Mouse (Mus musculus) left cerebral cortex, adult 2 months (tissue): ENCODE measurements around the gene Dck. TPM values are rescaled to one million over a fixed set of nuclear protein-coding genes. Genes with fewer than 3 reads are reported as not detected.

ENCODE experiments used
- DNase-seq, 2 experiments: peaks; one replicate each; pipeline ENCODE4 v3.0.0; 2021 to 2022; ENCODE audit warnings: low spot score in 2 of 2, mixed read lengths in 1 of 2; ENCODE audit errors: extremely low spot score in 1 of 2
- H3K27ac ChIP-seq: fragments of 200-600 bp; 2 replicates; pipeline ENCODE4 v1.8.1; 2022
- H3K4me3 ChIP-seq: fragments of 200-600 bp; 2 replicates; pipeline ENCODE4 v1.8.1; 2022
- CTCF ChIP-seq: fragments of 200-600 bp; IDR thresholded peaks from 2 replicates; pipeline ENCODE4 v1.8.1; 2022; ENCODE audit warnings: antibody characterized with exemption, mild to moderate bottlenecking, moderate library complexity
- intact Hi-C: fragments of 180-260 bp; cut with DNase I; formaldehyde crosslinking; loops from one replicate; pipeline ENCODE4 v1.15.1; 2025
- total RNA-seq, 2 experiments: library from RNA; stranded (reverse); gene quantifications; 2 replicates each; pipeline ENCODE4 v1.2.3; 2021

Dck gene
- total RNA-seq, 2 experiments from 2014 or later: 13.5 to 16.6 TPM

DNA sequence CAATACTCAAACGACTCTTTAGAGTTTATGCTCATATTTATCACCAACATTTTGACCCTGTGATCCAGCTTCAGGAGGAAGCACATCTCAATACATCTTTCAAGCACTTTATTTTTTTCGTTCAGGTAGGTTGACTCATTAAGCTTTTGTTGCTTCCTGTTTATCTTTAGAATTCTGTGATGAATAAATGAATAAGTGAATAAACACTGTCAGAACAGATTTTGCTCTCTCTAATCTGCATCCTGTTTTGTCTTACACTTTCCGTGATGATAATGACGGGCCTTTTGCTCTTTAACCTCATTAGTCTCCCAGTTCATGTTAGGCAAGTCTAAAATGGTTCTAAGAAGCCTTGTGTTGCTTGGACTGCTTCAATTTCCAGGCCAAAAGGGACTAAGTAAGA, 11.6 kb upstream of the Dck start:
- DNase-seq: no peak
- no peak overlapping the region for H3K4me3 ChIP-seq
- no peak overlapping the region for H3K27ac ChIP-seq
- intact Hi-C loops: no loop called here
- no peak for TF ChIP-seq CTCF

GRCm38 (mm10) chr5:88762611-88763010, 2.2 kb upstream of the Dck start:
- H3K4me3 ChIP-seq: no peak overlapping the region
- DNase-seq: no peak
- no peak; the same call in 1 of the 2 replicates for TF ChIP-seq CTCF
- intact Hi-C loops: loop anchor here (5.0 kb wide), 1 partner anchor 205 kb away; no protein-coding TSS in a partner anchor
- H3K27ac ChIP-seq: no peak overlapping the region

DNA sequence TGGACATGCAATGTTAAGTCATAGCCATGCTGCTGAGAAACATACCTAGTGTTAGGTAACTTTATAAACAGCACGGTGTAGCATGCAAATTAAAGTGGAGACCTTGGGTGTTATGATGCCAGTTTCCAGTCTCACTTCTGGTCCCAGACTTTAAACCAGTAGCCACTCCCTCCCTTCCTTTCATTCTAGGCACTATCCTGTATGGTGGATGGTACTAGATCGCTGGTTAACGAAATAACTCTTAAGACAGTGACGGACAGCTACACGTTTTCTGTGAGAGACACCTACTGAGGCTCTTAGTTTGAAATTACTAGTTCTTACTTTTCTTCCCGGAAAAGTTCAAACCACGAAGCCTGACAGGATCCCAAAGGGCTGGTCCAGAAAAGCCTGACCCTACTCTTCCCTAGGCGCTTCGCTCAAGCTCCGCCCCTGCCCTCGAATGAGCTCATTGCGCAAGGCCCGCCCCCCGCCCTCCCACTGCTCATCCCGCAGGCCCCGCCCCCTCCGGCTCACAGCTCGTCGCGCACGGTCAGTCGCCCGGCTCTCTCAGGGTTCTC, 288 bp upstream of the Dck start:
- TF ChIP-seq CTCF: no peak
- intact Hi-C loops: loop anchor here (2.0 to 5.0 kb wide), 3 partner anchors 44 to 207 kb away; partner anchors contain the start of genes Grsf1 and Mob1b
- DNase-seq: no peak
- Histone ChIP-seq H3K4me3 (peak overlapping the region; percentile 89), H3K27ac (peak overlapping the region; percentile 54)

DNA sequence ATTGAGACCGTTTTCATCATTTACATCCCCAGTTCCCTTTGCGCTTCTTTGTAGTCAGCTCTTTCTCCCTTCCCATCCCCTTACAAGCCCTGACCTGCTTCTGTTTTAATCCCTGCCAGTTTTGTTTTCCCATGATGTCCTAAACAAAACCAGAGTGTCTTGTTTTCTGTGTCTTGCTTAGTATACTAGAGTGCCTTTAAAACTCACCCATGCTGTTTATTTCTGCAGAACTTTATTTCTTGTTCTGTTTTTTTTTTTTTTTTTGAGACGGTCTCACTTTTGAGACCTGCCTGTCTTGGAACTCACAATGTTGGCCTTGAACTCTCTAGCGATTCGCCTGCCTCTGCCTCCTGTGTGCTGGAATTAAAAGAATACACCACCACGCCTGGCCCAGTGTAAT, 791 bp downstream of the Dck start:
- TF ChIP-seq CTCF: no peak
- peak overlapping the region; percentile 77 for H3K27ac ChIP-seq
- DNase-seq: no peak
- intact Hi-C loops: loop anchor here (2.0 kb wide), 2 partner anchors 45 to 89 kb away; partner anchors contain the start of genes Grsf1 and Mob1b
- H3K4me3 ChIP-seq: peak overlapping the region; percentile 89

DNA sequence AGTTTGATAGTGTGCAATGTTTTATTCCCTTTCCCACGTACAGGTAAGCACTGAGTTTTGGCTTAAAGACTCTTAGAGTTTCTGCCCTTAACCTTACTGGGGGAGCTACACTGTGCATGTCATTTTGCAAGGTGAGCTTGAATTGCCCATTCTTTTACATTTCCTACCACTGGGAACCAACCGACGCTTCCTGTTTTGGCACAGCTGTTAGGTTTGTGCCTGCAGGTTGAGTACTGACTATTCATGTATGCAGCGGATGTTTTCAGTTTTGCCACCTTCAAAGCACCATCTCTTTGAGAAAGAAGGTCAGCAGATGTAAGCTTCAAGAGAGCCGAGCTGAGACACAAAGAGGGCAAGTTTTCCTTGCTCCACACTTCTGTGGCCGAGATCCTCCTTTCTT, 1.3 kb downstream of the Dck start:
- Histone ChIP-seq H3K4me3 (no peak overlapping the region), H3K27ac (no peak overlapping the region)
- DNase-seq: no peak
- no peak for TF ChIP-seq CTCF
- intact Hi-C loops: no loop called here

GRCm38 (mm10) chr5:88766863-88767262, 2.1 kb downstream of the Dck start:
- TF ChIP-seq CTCF: no peak
- DNase-seq: no peak
- Histone ChIP-seq H3K27ac (no peak overlapping the region), H3K4me3 (no peak overlapping the region)
- intact Hi-C loops: no loop called here

- no peak overlapping the region for H3K27ac ChIP-seq
- DNase-seq: no peak
- no peak for TF ChIP-seq CTCF
- intact Hi-C loops: no loop called here
- H3K4me3 ChIP-seq: no peak overlapping the region
These were observed 3.4 kb downstream of the Dck start for GRCm38 (mm10) chr5:88768201-88768600.

GRCm38 (mm10) chr5:88782072-88782765, 17.4 kb downstream of the Dck start:
- Histone ChIP-seq H3K27ac (no peak overlapping the region), H3K4me3 (no peak overlapping the region)
- no peak for TF ChIP-seq CTCF
- DNase-seq: no peak
- intact Hi-C loops: no loop called here

- Histone ChIP-seq H3K27ac (no peak overlapping the region), H3K4me3 (no peak overlapping the region)
- no peak for TF ChIP-seq CTCF
- DNase-seq: no peak
- intact Hi-C loops: no loop called here
These were observed 20.3 kb downstream of the Dck start for GRCm38 (mm10) chr5:88785059-88785458.

- Histone ChIP-seq H3K4me3 (peak overlapping the region; percentile 21; the same call in 1 of the 2 replicates), H3K27ac (no peak overlapping the region)
- no peak for TF ChIP-seq CTCF
- intact Hi-C loops: loop anchor here (2.0 to 10.0 kb wide), 3 partner anchors 97 to 884 kb away; partner anchors contain the start of gene Slc4a4
- DNase-seq: no peak
These were observed 25.9 kb downstream of the Dck start for GRCm38 (mm10) chr5:88790675-88791074.

DNA sequence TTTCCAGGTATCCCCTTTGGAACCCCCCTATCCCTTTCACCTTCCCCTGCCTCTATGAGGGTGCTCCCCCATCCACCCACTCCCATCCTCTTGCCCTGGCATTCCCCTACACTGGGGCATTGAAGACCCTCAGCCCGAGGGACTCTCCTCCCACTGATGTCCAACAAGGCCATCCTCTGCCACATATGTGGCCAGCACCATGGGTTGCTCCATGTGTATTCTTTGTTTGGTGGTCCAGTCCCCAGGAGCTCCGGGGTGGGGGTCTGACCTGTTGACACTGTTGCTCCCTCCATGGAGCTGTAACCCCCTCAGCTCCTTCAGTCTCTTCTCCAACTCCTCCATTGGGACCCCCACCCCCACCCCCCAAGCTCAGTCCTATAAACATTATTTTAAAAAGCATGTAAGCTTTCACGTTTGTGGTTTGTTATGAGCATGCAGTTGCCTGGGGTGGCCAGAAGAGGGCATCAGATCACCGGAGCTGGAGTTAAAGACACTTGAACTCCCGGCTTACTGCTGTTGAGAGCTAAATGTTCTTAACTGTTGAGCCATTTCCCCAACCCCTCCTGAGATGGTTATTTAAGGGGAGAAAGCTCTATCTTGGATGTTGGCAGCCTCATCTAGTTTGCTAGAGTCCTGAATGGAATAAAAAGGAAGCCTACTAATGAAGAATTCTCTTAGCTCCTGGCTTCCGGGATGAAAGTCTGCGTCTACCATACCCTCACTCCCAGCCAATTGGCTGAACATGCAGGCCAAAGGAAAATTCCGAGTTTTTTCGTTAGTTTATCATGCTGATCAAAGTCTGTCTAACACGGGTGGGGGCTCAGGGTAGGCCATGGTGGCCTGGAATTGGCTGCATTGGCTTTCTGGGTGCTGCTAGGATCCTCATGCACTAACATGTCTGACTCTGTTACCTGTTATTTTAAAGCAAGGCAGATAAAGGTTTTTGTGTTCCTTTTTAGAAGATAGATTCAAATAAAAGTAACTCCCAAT, 26.8 kb downstream of the Dck start:
- DNase-seq: peak; percentile 30 to 47
- Histone ChIP-seq H3K27ac (no peak overlapping the region), H3K4me3 (no peak overlapping the region)
- peak; percentile 68 for TF ChIP-seq CTCF
- intact Hi-C loops: loop anchor here (2.0 to 10.0 kb wide), 3 partner anchors 96 to 883 kb away; partner anchors contain the start of gene Slc4a4
